Mouse (Mus musculus) heart, adult 2 months (tissue): ENCODE measurements around the gene Phactr1.

ENCODE experiments used
- CTCF ChIP-seq: fragments of 200-600 bp; IDR thresholded peaks from 2 replicates; pipeline ENCODE4 v1.8.1; 2022; ENCODE audit warnings: antibody characterized with exemption, mild to moderate bottlenecking, moderate library complexity
- EP300 ChIP-seq: fragments of 200-500 bp; IDR thresholded peaks from 2 replicates; pipeline ENCODE4 v1.6.1; 2011; ENCODE audit warnings: low read depth, low read length, control low read depth; ENCODE audit not compliant: insufficient read depth

GRCm38 (mm10) chr13:42684181-42684580, 3.8 kb downstream of the Phactr1 start:
- no peak for TF ChIP-seq CTCF
- no peak for TF ChIP-seq EP300
